Mouse (Mus musculus): ENCODE data around the gene Srpk1.
"Not testable (repeated sequence)": the region's sequence is repeated elsewhere in the genome, so short reads cannot be mapped to it uniquely, and the experiment has no call there.

Gene Srpk1

DNA sequence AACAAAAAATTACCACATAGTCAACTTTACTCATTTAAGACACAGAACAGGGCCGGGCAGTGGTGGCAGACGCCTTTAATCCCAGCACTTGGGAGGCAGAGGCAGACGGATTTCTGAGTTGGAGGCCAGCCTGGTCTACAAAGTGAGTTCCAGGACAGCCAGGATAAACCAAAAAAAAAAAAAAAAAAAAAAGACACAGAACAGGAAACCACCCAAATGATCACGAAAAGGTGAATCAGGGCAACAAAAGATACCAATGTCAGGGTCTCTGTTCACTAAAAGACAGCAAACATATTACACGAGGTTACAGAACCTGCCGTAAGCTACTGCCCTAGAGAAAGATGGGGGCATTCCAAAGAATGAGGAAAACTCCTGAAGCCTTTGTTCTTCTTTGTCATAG, 9.4 kb downstream of the Srpk1 start:
- no peak for DNase-seq

DNA sequence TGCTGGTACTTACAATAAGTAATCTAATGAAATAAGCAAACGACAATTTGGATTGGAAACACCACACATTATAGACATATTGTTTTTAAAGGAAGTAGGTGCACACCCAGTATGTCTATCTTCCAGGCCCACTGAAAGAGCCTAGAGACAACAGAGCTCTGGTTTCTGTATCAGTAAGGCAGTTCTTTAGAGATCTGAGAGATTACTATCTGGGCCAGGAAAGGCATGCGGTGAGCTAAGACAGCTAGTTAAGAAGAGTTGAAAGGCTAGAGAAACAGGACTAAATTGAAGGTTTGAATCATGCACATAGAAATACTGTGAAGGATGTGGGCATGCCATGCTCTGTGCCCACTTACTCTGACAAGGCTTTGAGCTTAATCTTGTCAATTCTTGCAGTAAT, 9.9 kb downstream of the Srpk1 start:
- no peak for DNase-seq

DNA sequence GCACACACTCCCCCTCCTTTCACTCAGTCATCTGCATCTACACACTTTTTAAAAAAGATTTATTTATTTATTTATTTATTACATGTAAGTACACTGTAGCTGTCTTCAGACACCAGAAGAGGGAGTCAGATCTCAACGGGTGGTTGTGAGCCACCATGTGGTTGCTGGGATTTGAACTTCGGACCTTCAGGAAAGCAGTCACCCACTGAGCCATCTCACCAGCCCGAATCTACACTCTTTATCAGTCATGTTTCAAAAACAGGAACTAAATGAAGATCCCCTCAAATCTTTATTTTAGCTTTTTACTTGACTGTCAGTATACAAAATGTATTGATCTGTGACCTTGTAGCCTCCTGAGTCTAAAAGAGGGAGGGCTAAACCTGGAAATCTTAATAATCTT, 13.0 kb downstream of the Srpk1 start:
- DNase-seq, result no peak

DNA sequence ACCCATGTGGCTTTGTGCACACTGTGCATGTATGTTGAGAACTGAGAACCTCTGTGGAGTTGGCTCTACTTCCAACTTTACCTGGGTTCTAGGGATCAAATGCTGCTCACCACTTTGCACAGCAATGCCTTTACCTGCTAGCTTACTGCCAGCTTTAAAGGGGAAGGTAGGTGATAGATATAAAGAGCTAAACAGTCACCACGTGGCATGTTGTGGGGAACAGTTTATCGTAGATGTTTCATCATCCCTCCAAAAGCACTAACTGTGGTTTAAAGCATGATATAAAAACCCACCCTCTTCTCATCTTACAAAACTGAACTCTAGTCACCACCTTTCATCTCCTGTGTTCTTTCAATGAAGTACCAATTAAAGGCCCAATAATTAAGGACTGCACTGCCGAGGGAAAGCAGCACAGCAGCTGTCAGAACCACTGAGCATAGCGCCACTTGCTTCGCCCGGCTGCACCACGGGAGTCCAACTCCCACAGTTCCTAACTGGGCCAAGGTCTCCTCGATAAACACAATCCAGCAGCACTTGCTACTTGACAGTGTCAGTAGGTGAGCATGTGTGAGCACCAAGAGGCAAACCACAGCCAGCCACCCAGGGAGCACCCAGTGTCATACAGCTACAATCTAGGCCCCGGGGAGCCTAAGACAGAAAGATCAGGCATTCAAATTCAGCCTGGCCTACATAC, 20.8 kb downstream of the Srpk1 start:
- DNase-seq, result no peak

DNA sequence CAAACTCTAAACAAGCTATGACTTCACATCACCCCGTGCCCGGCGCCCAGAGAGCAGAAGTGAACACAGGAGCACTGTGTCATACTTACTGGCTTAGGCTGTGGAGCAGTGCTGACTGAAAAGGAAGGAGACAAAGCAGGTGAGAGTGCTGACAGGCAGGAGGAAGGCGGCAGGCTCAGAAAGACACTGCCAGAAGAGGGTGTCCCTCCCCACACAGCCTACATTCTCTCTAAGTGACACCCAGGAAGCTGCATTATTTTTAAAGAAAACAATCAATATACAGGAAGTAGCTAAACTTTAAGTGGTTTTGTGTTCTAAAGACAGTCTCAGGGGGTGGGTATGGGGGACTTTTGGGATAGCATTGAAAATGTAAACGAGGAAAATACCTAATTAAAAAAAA, 21.7 kb downstream of the Srpk1 start:
- DNase-seq, result no peak

DNA sequence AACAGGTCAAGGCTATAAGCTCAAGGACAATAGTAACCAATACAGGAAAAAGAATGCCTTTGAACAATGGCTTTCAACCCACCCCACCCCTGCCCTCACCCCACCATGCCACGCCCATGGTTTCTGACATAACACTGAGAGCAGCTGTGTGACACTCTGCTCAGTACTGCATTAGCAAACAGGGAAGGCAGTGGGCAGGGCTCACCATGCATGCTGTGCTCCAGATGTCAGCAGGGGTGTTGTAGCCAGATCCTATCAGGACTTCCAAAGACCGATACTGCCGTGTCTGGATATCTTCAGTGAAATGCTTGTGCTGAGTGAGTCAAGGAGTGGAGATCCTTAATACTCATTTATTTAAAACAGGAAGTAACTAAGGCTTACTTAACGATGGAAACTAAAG, 28.5 kb downstream of the Srpk1 start:
- no peak for DNase-seq

DNA sequence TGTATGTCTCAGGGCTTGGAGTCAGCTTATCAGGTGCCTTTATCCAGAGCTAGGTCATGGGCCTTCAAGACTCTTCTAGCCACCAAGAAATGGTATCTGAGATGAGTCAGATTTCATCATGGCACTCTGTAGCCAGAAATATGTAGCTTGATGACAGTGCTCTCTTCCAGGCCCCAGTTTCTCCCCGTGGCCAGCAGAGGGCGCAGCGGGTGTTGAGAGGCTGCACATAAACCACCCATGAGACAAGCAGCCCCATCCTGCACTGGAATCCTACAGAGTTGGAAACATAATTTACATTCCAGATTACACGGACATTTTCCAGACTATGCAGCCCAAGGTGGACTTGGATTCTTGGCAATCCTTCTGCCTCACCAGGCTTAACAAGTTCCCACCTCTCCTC, 29.5 kb downstream of the Srpk1 start:
- peak; percentile 77 for DNase-seq

DNA sequence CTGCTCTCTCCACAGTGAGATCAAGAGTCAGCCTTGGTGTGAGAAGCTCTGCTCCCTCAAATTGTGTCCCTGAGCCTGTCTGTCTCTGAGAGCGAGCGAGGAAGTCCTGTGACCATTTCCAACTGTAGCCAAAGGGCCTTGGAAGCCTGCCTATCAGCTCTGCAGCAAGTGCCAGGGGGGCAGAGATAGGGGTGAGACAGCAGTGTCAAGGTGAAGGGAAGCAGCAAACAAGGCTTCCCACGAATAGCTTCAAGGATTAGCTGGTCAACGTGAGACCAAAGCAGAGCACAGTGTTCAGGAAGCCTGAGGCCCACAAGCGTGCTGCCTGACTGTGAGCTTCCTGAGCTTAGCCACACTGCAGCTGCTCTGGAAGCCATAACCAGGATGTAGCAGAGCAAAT, 31.0 kb downstream of the Srpk1 start:
- no peak for DNase-seq

DNA sequence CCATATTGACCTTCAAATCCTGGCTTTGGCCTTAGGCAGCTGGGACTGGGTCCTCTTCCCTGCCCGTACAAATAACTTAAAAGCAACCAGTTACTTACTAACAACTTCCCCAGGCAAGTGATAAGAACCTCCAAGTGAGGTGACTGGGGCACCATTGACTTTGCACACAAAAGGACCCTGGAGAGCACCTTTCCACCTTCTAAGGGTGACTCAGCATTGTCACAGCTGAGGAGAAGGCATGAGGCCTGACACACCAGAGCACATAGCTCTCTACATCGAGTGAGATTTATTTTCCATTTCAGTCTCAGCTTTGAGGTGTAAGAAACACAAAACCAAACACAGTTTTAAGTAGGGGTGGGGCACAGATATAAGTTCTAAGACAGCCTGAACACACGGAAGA, 31.9 kb downstream of the Srpk1 start:
- DNase-seq, result no peak

DNA sequence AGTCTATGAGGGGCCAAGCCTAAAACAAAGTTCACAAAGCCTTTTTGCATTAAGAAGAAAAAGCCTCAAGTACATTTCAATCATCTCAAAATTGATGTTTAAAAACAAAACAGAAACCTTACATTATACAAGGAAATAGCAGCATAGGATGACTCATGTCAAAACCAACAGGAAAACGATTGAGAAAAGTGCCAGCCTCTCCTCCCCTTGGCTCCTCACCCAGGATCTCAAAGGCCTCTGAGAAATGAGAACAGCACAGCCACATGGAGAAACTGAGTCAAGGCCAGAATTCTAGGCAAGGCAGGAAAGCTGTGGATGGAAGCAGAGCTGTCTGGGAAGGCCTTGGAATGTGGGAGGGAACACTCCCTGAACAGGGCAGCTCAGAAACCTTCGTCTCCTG, 33.9 kb downstream of the Srpk1 start:
- DNase-seq, result no peak

DNA sequence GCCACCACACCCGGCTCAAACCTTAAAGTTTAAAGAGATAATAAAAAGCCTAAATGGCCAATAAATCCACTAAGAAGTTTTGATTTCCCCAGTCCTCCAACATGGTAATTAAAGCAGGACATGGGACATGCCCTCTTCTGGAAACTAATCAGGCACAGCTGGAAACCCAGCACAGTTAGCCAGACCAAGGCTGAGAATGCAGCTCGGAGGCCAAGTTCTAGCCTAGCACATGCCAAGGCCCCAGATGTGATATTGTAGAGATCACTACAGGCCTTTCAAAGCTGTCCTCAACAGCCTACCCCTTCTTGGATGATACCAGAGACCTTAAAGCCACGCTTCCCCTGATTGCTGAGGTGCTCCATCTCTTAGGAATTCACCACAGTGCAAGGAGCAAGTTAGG, 36.0 kb downstream of the Srpk1 start:
- peak; percentile 24 for DNase-seq

DNA sequence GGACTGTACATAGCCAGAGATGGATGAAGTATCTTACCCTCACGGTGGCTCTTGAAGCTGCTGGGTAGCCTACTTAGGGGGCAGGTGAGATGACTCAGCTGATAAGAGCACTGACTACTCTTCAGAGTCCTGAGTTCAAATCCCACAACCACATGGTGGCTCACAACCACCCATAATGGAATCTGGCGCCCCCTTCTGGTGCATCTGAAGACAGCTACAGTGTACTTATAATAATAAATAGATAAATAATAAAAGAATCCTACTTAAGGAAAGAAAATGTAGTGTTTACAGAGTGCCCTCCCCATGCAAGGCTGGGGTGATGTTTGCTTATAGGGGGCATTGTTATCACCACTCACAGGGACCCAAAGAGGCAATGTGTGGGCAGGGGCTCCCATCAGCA, 41.5 kb downstream of the Srpk1 start:
- no peak for DNase-seq

DNA sequence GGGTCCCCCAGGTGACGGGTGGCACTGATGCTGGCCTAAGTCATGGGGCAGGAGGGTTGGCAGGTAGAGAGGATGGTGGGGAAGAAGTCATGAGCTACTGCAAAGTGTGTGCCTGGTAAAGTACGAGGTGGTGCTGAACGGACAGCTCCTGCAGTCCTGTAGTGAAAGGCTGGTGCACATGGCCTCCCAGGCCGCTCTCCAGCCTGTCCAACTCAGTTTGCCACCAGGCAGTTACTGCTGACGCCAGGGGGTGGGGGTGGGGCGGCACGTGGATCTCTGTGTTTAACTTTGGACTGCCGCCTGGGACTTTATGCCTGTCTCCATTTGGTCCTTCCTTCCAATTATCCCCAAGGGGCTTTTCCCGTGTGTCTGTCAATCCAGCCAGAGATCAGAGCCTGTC, 42.1 kb downstream of the Srpk1 start:
- DNase-seq, result peak; percentile 79

DNA sequence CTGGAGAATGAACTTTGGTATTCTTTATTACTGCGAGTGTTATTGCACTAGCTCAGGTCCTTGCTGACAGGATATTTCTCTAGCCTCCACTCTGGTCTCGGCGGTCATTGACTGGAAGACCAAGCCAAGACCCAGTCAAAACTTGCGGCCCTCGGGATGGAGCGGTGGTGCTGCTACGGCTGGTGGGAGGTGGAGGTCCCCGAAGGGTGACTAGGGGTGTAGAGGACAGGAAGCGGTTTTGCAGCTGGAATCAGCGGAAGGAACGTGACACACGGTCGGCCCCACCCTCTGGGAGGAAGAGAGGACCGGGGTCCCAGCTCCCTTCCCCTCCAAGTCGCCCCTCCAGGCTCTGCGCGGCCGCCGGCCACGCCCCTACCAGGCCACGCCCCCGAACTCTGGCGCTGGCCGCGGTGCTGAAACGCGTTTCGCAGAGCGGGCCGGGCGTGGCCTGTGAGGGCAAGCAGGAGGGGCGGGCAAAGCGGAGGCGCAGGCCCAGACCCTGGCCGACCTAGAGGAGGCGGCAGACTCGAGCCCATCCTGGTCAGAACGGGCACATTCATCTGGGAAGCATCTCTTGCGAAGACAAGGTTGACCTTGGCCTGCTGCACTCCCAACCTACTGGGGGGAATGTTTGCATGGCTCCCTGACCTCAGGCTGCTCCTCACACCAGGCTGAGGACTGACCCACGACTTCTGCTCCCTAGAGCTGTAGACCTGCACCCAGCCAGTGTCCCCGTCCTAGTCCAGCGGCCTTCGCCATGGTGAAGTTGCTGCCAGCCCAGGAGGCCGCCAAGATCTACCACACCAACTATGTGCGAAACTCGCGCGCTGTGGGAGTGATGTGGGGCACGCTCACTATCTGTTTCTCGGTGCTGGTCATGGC, 47.0 kb downstream of the Srpk1 start, which contains the start of gene Lhfpl5:
Gene Lhfpl5, plus strand, starts transcription at position 398 of the 882 bp plus-strand sequence.
- peak; percentile 47 for DNase-seq

DNA sequence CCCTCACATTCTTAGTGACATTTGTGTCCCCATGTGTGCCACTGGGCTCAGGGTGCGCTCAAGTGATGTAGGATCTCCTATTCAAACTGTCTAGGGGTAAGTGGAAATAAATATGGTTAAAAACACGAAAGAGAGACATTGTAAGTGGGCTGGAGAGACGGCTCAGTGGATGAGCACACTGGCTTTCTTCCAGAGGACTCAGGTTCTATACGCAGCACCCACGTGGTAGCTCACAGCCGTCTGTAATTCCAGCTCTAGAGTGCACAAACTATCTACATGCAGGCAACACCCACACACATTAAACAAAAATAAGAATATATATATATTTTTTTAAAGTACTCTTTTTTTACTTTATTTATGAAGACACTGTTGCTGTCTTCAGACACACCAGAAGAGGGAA, 49.6 kb downstream of the Srpk1 start:
- no peak for DNase-seq

DNA sequence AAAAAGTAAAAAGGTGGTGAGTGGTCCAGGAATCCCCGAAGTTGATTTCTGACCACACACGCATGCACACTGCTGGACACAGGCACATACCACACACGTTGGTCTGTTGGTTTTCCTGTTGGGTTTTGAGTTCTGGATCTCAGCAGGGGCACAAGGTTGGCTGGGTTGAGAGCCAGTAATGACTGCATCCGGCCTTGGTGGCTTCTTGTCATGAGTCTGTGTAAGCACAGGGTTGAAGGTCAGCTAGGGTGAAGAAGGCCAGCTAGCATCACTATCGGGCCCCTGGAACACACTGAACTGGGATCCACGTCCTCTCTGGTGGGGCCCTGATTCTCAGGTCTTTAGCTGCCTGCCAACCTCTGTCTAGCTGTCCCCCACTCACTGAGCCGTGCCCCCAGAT, 50.0 kb downstream of the Srpk1 start:
- DNase-seq, result no peak

DNA sequence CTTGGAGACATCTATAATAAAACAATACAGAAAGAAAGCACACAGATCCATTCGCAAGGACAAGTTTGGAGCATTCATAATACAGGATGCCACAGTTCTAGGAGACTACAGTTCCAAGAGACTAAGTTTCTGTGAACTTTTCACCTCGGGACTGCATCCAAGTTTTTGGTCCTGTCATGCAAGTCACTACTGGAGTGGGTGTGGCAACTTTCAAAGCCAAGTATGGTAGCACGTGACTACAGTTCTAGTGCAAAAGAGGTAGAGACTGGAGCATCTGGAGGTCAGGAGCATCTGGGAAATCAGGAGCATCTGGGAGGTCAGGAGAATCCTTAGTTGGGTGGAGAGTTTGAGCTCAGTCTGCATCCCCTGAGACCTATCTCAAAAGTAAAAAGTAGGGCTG, 50.6 kb downstream of the Srpk1 start:
- DNase-seq, result no peak

DNA sequence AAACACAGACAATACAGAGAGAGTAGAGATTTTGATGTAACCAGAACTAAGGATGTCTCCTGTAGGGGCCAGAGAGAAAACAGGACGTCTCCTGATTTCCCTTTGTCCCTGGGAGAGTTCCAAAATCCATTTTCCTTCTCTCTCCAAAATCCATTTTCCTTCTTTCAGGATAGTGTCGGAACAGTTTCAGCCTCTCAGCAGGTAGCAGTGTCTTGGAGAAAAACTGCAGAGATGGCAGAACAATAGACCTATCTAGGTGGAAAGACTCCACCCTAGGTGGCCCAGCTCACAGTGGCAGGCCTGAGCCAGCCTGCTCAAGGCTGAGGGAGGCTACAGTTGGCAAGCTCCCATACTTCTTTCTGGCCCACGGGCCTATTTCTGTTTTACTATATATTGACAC, 55.0 kb downstream of the Srpk1 start:
- DNase-seq, result no peak

DNA sequence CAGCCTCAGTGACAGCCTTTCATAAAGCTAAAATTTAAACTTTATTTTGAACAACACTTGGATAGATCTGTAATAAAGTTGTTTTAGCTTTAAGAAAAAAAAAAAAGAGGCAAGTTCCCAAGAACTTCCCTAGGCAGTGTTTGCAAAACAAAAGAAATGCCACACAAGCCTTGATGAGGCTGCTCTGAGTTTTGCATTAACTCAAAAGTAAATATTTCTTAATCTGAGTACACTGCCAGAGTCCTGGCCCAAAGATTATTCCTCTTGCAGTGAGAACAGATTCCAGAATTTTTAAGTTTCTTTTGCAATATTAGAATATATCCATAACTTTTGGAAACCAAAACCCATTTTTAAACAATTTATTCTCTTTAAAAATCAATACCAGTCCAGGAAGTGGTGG, 57.3 kb downstream of the Srpk1 start:
- DNase-seq, result no peak

DNA sequence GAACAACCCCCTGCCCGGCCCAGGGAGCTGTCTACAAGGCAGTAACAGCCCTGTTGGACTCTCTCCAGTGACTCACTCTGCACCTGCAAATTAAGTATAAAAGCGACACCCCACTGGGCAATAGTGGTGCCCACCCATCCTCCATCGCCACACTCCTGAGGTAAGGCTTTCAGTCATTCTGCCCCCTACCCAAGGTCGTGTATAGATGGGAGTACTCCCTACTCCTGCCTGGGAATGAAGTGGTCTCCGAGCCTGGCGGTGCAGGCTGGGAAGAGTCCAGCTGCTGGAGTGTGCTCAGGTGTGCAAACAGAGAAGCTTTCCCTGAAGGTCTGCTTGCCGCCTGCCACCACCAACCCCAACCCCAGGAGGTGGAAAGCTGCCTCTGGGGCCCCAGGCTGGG, 60.9 kb downstream of the Srpk1 start:
- no peak for DNase-seq

DNA sequence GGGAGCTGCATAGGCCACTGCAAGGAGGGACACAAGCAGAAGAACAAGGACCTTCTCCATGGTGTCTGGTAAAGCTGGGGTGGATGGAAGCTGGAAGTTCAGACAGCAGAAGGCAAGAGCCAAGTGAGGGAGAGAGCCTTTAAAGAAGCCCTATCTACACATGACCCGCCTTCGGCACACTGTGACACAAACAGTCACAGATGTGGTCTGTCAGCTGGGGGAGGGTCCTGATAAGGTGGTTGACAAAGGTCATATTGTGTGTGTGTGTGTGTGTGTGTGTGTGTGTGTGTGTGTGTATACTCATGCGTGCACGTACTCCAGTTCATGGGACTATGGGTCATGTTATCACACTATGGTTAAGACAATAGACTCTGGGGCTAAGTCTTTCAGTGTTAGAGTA, 61.9 kb downstream of the Srpk1 start, which contains the start of gene Clps:
Gene Clps, minus strand, starts transcription at position 169 of the 400 bp plus-strand sequence.
- DNase-seq, result no peak

DNA sequence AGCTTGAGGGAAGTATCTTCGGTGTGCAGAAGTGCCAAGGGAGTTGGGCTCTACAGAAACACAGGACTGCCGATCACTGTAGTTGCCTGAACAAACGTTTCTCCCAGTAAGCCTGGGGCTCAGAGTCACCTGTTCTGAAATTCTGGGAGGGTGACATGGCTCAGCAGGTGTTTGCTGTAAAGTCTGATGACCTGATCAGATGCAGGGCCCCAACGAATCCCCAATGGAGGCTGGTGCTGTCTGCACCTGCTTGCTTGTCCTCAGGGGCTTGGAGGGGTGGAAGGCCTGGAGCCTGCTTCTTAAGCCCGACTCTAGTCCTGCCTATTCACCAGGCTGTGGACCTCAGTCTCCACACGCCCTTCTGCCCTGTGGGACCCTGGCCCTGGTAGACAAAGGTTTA, 64.7 kb downstream of the Srpk1 start:
- no peak for DNase-seq

DNA sequence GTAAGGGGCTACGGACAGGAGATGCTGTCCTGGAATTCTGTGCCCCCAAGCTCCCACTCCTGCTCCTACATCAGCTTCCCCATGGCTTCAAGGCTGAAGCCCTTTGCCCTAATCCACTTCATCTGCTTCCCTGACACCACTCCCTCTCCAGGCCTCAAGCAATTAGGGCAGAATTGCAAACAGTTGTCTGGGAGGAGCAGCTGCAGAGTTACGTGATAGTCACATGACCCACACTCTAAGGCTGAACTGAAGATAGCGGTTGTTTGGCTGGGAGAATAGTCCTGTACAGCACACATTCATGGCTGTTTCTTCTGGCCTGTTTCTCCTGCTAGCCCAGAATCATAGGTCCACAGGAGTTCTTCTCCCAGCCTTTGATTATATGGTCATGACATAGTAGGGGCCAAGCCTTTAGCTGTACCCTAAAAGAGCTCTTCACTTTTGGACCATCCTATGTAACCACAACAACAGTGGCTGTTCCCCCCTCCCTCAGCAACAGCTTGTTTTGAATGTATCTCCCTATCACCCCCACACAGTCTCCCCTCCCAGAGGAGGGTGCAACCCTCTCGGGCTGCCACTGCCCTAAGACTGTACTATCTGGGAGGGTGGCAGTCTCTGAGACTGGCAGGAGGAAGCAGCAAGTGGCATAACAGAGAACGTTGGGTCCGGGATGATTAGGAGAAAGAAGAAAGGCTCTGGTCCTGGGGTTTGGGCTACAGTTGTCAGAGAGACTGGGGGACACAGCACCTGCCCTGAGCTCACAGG, 65.7 kb downstream of the Srpk1 start:
- DNase-seq, result no peak

DNA sequence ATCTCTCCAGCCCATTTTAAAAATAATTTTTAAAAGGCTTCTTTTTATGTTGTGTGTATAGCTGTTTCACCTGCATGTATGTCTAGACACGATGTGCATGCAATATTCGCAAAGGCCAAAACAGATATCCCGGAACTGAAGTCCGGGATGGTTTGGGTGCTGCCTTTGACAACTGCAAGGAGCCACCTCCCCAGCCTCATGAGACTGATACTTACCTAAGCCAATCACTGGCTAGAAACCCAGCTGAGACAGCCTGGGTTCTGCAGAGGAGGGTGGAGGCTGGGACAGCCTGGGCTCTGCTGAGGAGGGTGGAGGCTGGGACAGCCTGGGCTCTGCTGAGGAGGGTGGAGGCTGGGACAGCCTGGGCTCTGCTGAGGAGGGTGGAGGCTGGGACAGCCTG, 68.5 kb downstream of the Srpk1 start:
- DNase-seq, result not testable (repeated sequence)
